In genomic region chr2:35544717-35545116, GRCm38 (mm10) we compare ENCODE assay signal across 8 mouse cellular contexts.
A peak's percentile ranks its signal among the peaks of the same experiment; 100 is the strongest.
DNase-seq lines count a peak whose midpoint lies in the region.

No protein-coding gene starts in this region.

- DNase-seq in urinary bladder, adult 18-20 months (ENCODE audit: low spot score in 2 of 2) = peak; percentile 20 to 63
- DNase-seq in urinary bladder, postnatal 10 days (ENCODE audit: low spot score) = no peak
- DNase-seq in embryo, embryonic 11.5 days (ENCODE audit: low read depth, low spot score) = peak; percentile 78
- peak; percentile 49 to 62 for DNase-seq in heart, adult 9 months (ENCODE audit: low spot score in 2 of 2)
- DNase-seq in kidney, adult 9 months = peak; percentile 51
- DNase-seq in liver = peak; percentile 64
- peak; percentile 49 for DNase-seq in naive thymus-derived CD4-positive, alpha-beta T cell, adult 2 months (ENCODE audit: low read depth)
- DNase-seq in testis, postnatal 10 days (ENCODE audit: low spot score) = peak; percentile 87
